Mouse (Mus musculus): Measurements from ENCODE around the gene Sh3kbp1. TPM values are rescaled to one million over a fixed set of nuclear protein-coding genes. Genes with fewer than 3 reads are reported as not detected.

Sh3kbp1 gene
- polyA plus RNA-seq, 1 experiment from 2014 or later = 51.2 TPM

DNA sequence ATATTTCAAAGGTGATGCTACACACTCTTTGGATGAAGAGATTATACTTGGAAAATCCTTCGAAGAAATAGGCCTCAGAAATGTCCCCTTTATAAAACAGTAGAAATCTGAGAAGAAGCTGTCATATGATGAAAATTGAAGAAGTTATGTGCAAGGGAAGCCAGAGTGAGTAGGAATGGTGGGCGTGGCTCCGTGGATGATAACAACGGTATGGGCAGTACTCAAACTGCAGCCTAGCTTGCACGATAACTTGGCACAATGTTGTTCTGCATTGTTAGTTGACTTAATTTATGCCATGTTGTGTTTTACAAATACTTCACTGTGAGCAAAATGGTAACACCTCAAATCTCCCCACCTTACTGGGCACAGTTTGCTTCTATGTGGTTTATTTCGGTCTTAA, 368.7 kb downstream of the Sh3kbp1 start:
- Histone ChIP-seq H3K27ac (replicated peaks) (no peak overlapping the region), H3K9me3 (no peaks in the 10 kb centered on the region), H3K9ac (no peak overlapping the region), H3K27me3 (no peaks in the 10 kb centered on the region), H3K36me3 (no peaks in the 10 kb centered on the region), H3K4me3 (no peak overlapping the region), H3K4me2 (no peak overlapping the region), H3K4me1 (replicated peaks) (no peaks in the 10 kb centered on the region)
- 91% methylated on average over 6 of the region's 6 CpGs for WGBS
- no peak for ATAC-seq (ENCODE audit: low FRiP score, low read depth)

Other genes with a start within 250 kb of the Sh3kbp1 start
- 44.2 and 47.0 TPM in 2 replicates for gene Map7d2, start 212.7 kb upstream of the Sh3kbp1 start, polyA plus RNA-seq (2015; fragmentation: Nextera tagmentation; extraction: Ambion mirVana)
- gene Bclaf3, start 100.6 kb upstream of the Sh3kbp1 start, polyA plus RNA-seq (2015; fragmentation: Nextera tagmentation; extraction: Ambion mirVana) = 22.7 and 26.3 TPM in 2 replicates